Mouse (Mus musculus) C2C12 (cell line): ENCODE measurements around the gene Zfp652. TPM values are rescaled to one million over a fixed set of nuclear protein-coding genes. Genes with fewer than 3 reads are reported as not detected.

Source experiments
- H3K27me3 ChIP-seq: one replicate; pipeline ENCODE4 v1.6.1; 2011; ENCODE audit not compliant: control insufficient read depth, insufficient read depth, insufficient read length
- H3K36me3 ChIP-seq: one replicate; pipeline ENCODE4 v1.6.1; 2011; ENCODE audit not compliant: control insufficient read depth, insufficient read depth
- H3K4me3 ChIP-seq: one replicate; pipeline ENCODE4 v1.5.1; 2011; ENCODE audit warnings: mild to moderate bottlenecking, control low read depth; ENCODE audit not compliant: poor library complexity, insufficient read depth, severe bottlenecking
- H3K79me2 ChIP-seq: one replicate; pipeline ENCODE4 v1.6.1; 2011; ENCODE audit not compliant: control insufficient read depth, insufficient read depth
- H3K79me3 ChIP-seq: one replicate; pipeline ENCODE4 v1.6.1; 2011; ENCODE audit warnings: low read depth, control low read depth
- H3ac ChIP-seq: one replicate; pipeline ENCODE3; 2011; ENCODE audit warnings: low read depth; ENCODE audit not compliant: control insufficient read depth, insufficient read length
- CEBPB ChIP-seq: IDR thresholded peaks from one replicate; pipeline ENCODE4 v1.6.1; 2011; ENCODE audit warnings: low read depth, mild to moderate bottlenecking, control low read depth, moderate library complexity
- CTCF ChIP-seq: IDR thresholded peaks from one replicate; pipeline ENCODE4 v1.5.1; 2011; ENCODE audit not compliant: control insufficient read depth, insufficient read depth, insufficient read length
- FOSL1 ChIP-seq: IDR thresholded peaks from one replicate; pipeline ENCODE4 v1.8.0; 2011; ENCODE audit warnings: mild to moderate bottlenecking, low read length; ENCODE audit not compliant: poor library complexity, insufficient read depth, severe bottlenecking
- MAX ChIP-seq: IDR thresholded peaks from one replicate; pipeline ENCODE4 v1.6.1; 2011; ENCODE audit warnings: mild to moderate bottlenecking, control low read depth
- MYOD1 ChIP-seq: IDR thresholded peaks from one replicate; pipeline ENCODE4 v1.6.1; 2011; ENCODE audit warnings: low read depth; ENCODE audit not compliant: control insufficient read depth, insufficient read length
- MYOG ChIP-seq: IDR thresholded peaks from one replicate; pipeline ENCODE4 v1.6.1; 2011; ENCODE audit not compliant: control insufficient read depth, insufficient read length; ENCODE audit errors: extremely low read depth
- USF1 ChIP-seq: IDR thresholded peaks from one replicate; pipeline ENCODE4 v1.6.1; 2011; ENCODE audit warnings: low read depth, mild to moderate bottlenecking, control low read depth, moderate library complexity
- polyA plus RNA-seq: library from polyadenylated mRNA; unstranded; fragments of >200 nt; fragmentation: generic; extraction: Trizol; gene quantifications from one replicate; pipeline ENCODE4 v1.2.1, GENCODE M21; 2012; ENCODE audit warnings: missing spikeins

The Zfp652 gene
- polyA plus RNA-seq, 1 experiment: 4.8 TPM

GRCm38 (mm10) chr11:95812224-95812623, 99.8 kb downstream of the Zfp652 start:
- TF ChIP-seq CEBPB (no peak), MYOD1 (no peak), MYOG (no peak), MAX (no peak), CTCF (no peak), USF1 (no peak), FOSL1 (no peak)
- Histone ChIP-seq H3K79me2 (no peaks in the 10 kb centered on the region), H3ac (no peak overlapping the region), H3K4me3 (no peak overlapping the region), H3K36me3 (no peaks in the 10 kb centered on the region), H3K79me3 (no peaks in the 10 kb centered on the region), H3K27me3 (no peaks in the 10 kb centered on the region)

GRCm38 (mm10) chr11:95814101-95814500, 101.6 kb downstream of the Zfp652 start:
- Histone ChIP-seq H3K36me3 (no peaks in the 10 kb centered on the region), H3ac (no peak overlapping the region), H3K27me3 (no peaks in the 10 kb centered on the region), H3K79me3 (no peaks in the 10 kb centered on the region), H3K4me3 (no peak overlapping the region), H3K79me2 (no peaks in the 10 kb centered on the region)
- TF ChIP-seq USF1 (no peak), CEBPB (no peak), MAX (no peak), FOSL1 (no peak), MYOD1 (no peak), MYOG (no peak), CTCF (no peak)

GRCm38 (mm10) chr11:95814857-95815256, 102.4 kb downstream of the Zfp652 start:
- no peaks in the 10 kb centered on the region for H3K79me3 ChIP-seq
- H3ac ChIP-seq: no peak overlapping the region
- no peaks in the 10 kb centered on the region for H3K27me3 ChIP-seq
- no peaks in the 10 kb centered on the region for H3K79me2 ChIP-seq
- no peaks in the 10 kb centered on the region for H3K36me3 ChIP-seq
- H3K4me3 ChIP-seq: no peak overlapping the region
- no peak for TF ChIP-seq MYOD1
- TF ChIP-seq USF1: no peak
- TF ChIP-seq MYOG: no peak
- TF ChIP-seq MAX: no peak
- TF ChIP-seq CTCF: no peak
- no peak for TF ChIP-seq FOSL1
- TF ChIP-seq CEBPB: no peak

- Histone ChIP-seq H3K36me3 (no peaks in the 10 kb centered on the region), H3ac (no peak overlapping the region), H3K79me2 (no peaks in the 10 kb centered on the region), H3K27me3 (no peaks in the 10 kb centered on the region), H3K4me3 (no peak overlapping the region), H3K79me3 (no peaks in the 10 kb centered on the region)
- TF ChIP-seq USF1 (no peak), FOSL1 (no peak), CEBPB (no peak), CTCF (no peak), MAX (no peak), MYOD1 (no peak)
Observed at GRCm38 (mm10) chr11:95815412-95815811, 102.9 kb downstream of the Zfp652 start.

GRCm38 (mm10) chr11:95819138-95819537, 106.7 kb downstream of the Zfp652 start:
- H3K79me2 ChIP-seq: no peaks in the 10 kb centered on the region
- H3K4me3 ChIP-seq: no peak overlapping the region
- TF ChIP-seq MYOD1 (no peak), CTCF (no peak), CEBPB (no peak), MAX (no peak), FOSL1 (no peak), USF1 (no peak), MYOG (no peak)
- H3ac ChIP-seq: no peak overlapping the region
- H3K27me3 ChIP-seq: no peaks in the 10 kb centered on the region
- no peaks in the 10 kb centered on the region for H3K79me3 ChIP-seq
- no peaks in the 10 kb centered on the region for H3K36me3 ChIP-seq

- H3K79me2 ChIP-seq: no peaks in the 10 kb centered on the region
- H3K27me3 ChIP-seq: no peaks in the 10 kb centered on the region
- TF ChIP-seq MYOD1: no peak
- no peak for TF ChIP-seq CTCF
- TF ChIP-seq MYOG: no peak
- no peak for TF ChIP-seq USF1
- no peak for TF ChIP-seq CEBPB
- TF ChIP-seq FOSL1: no peak
- no peak for TF ChIP-seq MAX
- H3K36me3 ChIP-seq: no peaks in the 10 kb centered on the region
- H3K4me3 ChIP-seq: no peak overlapping the region
- H3K79me3 ChIP-seq: no peaks in the 10 kb centered on the region
- no peak overlapping the region for H3ac ChIP-seq
Observed at GRCm38 (mm10) chr11:95821511-95821910, 109.0 kb downstream of the Zfp652 start.
